Mouse (Mus musculus) forebrain, embryonic 12.5 days (tissue): Measurements from ENCODE around the gene Xpnpep2. TPM values are rescaled to one million over a fixed set of nuclear protein-coding genes. Genes with fewer than 3 reads are reported as not detected.

ENCODE experiments used
- ATAC-seq: fragments of 200-750 bp; cut with Nextera tagmentation; 2 replicates; pipeline ENCODE4 v1.8.0; 2017; ENCODE audit warnings: moderate TSS enrichment; ENCODE audit not compliant: low FRiP score
- H3K27ac ChIP-seq: fragments of 300-500 bp; sonication (generic); 2 replicates; pipeline ENCODE4 v1.5.1; 2016; ENCODE audit warnings: mild to moderate bottlenecking
- H3K27me3 ChIP-seq: fragments of 300-500 bp; sonication (generic); 2 replicates; pipeline ENCODE4 v1.6.1; 2016; ENCODE audit warnings: mild to moderate bottlenecking
- H3K36me3 ChIP-seq: fragments of 300-500 bp; sonication (generic); replicated peaks from 2 replicates; pipeline ENCODE4 v1.6.1; 2016; ENCODE audit warnings: mild to moderate bottlenecking
- H3K4me1 ChIP-seq: fragments of 300-500 bp; sonication (generic); 2 replicates; pipeline ENCODE4 v1.6.1; 2016
- H3K4me2 ChIP-seq: fragments of 300-500 bp; sonication (generic); 2 replicates; pipeline ENCODE4 v1.6.1; 2016; ENCODE audit warnings: mild to moderate bottlenecking, moderate library complexity
- H3K4me3 ChIP-seq: fragments of 300-500 bp; sonication (generic); replicated peaks from 2 replicates; pipeline ENCODE4 v1.5.1; 2016; ENCODE audit warnings: mild to moderate bottlenecking
- H3K9ac ChIP-seq: fragments of 300-500 bp; sonication (generic); 2 replicates; pipeline ENCODE4 v1.6.1; 2016; ENCODE audit warnings: mild to moderate bottlenecking
- H3K9me3 ChIP-seq: fragments of 300-500 bp; sonication (generic); 2 replicates; pipeline ENCODE4 v1.6.1; 2016
- WGBS: fragments of 180-500 bp; shearing (Covaris S2); methylation state at CpG from one replicate; pipeline ENCODE4 v1.1.7; 2016; 5-methylcytosine and 5-hydroxymethylcytosine counted together
- polyA plus RNA-seq: library from polyadenylated mRNA; unstranded; fragments of >200 nt; fragmentation: Nextera tagmentation; extraction: Ambion mirVana; gene quantifications from 2 replicates; pipeline ENCODE4 v1.2.1, GENCODE M21; 2016

The Xpnpep2 gene
- polyA plus RNA-seq, 1 experiment from 2014 or later: 1.2 TPM

DNA sequence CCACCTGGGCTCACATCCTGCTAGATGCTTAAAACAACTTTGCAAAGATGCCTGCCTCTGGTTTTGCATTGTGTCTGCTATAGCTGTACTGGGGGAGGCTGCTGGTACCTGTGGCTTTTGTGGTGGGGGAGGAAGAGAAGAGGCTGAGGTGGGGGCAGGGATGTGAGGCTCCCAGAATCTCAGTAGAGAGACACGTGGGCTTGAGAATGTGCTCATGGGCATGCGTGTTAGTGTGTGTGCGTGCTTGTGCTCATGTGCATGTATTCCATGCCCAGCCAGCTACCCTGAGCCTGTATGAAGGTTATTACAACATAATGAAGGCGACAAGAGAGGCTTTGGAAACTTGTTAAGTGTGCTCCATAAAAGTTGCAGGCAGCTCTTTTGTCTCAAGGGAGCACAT lies 28.4 kb downstream of the Xpnpep2 start:
- Histone ChIP-seq H3K36me3 (no peaks in the 10 kb centered on the region), H3K4me2 (no peak overlapping the region), H3K4me3 (no peak overlapping the region), H3K27ac (no peak overlapping the region), H3K27me3 (no peaks in the 10 kb centered on the region), H3K4me1 (peaks cover 14% of the 10 kb centered on the region), H3K9me3 (no peaks in the 10 kb centered on the region), H3K9ac (no peak overlapping the region)
- WGBS: 89% methylated on average over 4 of the region's 4 CpGs
- ATAC-seq: no peak

DNA sequence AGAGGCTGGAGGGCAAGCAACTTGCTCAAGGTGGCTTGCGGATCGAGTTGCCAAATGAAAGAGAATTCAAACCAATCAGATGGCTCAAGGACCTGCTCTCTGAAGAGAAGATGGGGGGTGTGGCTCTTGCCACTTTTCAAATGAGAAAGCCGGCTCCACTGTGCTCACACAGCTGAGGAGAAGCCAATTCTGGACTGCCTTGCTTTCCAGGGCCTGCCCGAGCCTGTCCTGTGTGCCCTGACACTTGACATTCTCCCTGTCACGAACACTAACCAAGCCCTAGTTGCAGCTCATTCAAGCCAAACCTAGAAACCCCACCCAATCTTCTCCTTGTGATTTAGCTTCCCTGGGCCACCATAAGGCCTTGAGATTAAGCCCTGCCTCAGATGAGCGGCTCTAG lies 29.5 kb downstream of the Xpnpep2 start:
- H3K4me1 ChIP-seq: peaks cover 14% of the 10 kb centered on the region
- H3K27me3 ChIP-seq: no peaks in the 10 kb centered on the region
- no peaks in the 10 kb centered on the region for H3K36me3 ChIP-seq
- no peak overlapping the region for H3K27ac ChIP-seq
- no peak overlapping the region for H3K4me3 ChIP-seq
- ATAC-seq: no peak
- WGBS: 61% methylated on average over 6 of the region's 6 CpGs
- no peaks in the 10 kb centered on the region for H3K9me3 ChIP-seq
- H3K4me2 ChIP-seq: no peak overlapping the region
- H3K9ac ChIP-seq: no peak overlapping the region

DNA sequence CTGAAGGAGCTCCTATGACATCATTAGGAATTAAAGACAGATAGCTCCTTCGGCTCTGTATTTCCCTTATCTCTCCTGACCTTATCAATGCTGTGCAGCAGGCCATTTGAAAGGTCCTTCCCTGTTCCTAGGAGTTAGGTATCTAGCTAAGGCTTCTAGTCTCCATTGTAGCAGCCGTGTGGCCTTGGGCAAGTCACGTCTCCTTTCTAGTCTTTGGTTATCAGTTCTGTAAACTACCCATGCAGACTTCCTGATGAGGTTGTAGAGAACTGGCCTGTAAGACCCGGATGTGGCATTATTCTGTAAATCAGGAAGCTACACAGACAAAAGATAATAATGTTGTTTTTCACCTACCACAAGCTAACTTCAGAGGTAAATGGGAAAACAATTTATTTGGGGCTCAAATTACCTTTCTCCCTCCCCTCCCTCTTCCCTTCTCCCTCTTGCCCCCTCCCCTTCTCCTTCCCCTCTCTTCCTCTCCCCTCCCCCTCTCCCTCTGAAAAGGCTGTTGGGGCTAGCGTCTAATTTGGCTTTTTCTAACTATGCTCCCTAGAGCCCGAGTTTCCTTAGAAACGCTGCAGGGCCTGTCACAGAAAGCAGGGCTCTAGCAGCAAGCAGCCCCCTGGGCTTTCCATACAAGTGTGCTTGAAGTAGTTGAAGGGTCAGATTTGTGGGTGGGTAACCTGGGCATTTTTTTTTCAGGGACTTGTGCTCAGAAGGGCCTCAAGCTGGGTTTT lies 30.2 kb downstream of the Xpnpep2 start:
- Histone ChIP-seq H3K4me2 (0 out of 2 replicates have a peak overlapping the region, but pooled peaks have one; percentile 19), H3K4me3 (no peak overlapping the region), H3K27ac (0 out of 2 replicates have a peak overlapping the region, but pooled peaks have one; percentile 19), H3K9ac (no peak overlapping the region), H3K36me3 (no peaks in the 10 kb centered on the region), H3K27me3 (no peaks in the 10 kb centered on the region), H3K9me3 (no peaks in the 10 kb centered on the region), H3K4me1 (peaks cover 14% of the 10 kb centered on the region)
- ATAC-seq: peak; percentile 53; the same call in 1 of the 2 replicates
- 52% methylated on average over 7 of the region's 7 CpGs for WGBS

DNA sequence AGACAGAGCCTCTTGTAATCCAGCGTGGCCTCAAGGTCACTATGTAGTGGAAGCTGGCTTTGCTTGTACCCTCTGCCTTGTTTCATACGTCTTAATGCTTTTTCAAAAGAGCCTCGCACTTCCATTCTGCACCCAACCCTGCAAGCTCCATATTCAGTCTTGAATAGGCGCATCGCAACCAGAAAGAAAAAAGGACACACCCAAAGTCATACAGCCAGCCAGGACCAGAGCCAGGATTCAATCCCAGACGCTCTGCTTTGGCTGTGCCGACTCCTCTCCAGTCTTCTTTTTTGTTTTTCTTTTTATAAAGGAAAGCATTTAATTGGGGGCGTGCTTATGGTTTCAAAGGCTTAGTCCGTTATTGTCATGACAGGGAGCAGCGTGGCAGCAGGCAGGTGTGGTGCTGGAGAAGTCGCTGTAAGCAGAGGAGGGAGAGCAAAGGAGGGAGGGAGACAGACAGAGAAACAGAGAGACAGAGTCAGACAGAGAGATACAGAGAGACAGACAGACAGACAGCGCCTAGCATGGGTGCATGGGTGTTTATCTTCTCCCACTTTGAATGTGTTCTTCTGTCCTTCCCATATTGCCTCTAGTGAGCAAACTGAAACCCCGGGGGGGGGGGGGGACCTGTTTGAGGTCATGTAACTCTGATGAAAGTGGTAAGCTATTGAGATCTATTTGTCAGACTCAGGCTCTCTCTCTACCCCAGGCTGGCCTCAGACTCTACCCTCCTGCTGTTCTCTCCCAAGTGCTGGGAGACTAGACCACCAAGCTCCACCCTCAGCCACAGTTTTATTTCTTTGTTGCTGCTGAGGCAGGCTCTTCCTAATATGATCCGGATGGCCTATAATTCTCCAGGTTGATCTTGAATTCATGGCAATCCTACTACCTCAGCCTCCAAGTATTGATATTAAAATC lies 31.1 kb downstream of the Xpnpep2 start:
- Histone ChIP-seq H3K36me3 (no peaks in the 10 kb centered on the region), H3K9ac (no peak overlapping the region), H3K4me3 (no peak overlapping the region), H3K9me3 (no peaks in the 10 kb centered on the region), H3K27ac (0 out of 2 replicates have a peak overlapping the region, but pooled peaks have one; percentile 19), H3K27me3 (no peaks in the 10 kb centered on the region), H3K4me1 (peaks cover 14% of the 10 kb centered on the region), H3K4me2 (peak overlapping the region; percentile 19; the same call in 1 of the 2 replicates)
- peak; percentile 61; the same call in 1 of the 2 replicates for ATAC-seq
- 29% methylated on average over 14 of the region's 14 CpGs for WGBS

DNA sequence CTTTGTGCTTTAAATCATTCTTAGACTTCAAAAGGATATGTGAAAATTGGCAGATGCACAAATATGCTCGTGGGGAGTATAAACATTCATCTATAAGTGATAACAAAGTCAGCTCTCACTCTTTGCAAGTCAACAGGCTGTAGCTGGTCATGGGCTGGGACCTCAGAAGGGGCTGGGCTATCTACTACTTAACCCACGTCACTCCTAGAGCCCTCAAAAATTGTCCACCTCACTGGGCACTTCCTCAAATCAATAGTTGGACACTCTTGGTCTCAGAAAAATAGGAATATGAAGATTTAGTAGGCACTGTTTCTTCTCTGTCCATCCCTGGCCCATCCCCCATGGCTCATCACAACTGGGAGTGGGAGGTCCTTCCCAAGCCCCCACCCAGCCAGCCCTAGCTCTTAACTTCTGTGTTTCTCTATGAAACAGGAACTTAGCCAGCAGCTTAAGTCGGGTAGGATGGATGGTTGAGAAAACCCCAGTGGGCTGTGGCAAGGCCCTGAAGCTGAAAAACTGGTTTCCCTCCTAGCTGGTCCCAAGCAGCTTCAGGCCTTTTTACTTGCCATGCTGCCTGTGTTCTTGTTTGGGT lies 31.9 kb downstream of the Xpnpep2 start:
- no peak for ATAC-seq
- no peaks in the 10 kb centered on the region for H3K36me3 ChIP-seq
- 63% methylated on average over 3 of the region's 3 CpGs for WGBS

DNA sequence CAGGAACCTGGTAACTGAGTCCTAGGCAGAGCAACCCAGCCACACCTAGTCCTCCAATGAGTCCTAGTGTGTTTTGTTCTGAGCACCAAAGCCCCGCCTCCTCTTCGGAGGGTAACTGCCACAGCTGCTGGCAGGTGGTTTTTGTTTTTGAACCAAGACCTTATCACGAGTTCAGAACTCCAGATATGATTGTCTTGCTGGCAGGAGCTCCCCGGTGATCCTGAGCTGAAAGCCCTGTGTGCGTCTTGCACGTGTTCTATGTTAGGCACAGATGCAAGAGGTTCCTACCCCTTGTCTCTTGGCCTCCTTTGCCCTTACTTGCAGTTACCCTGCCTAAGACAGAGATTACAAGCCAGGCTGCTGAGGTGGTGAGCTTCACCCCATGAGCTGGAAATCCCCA lies 33.0 kb downstream of the Xpnpep2 start:
- 78% methylated on average over 6 of the region's 6 CpGs for WGBS
- no peak overlapping the region for H3K4me3 ChIP-seq
- ATAC-seq: no peak
- no peak overlapping the region for H3K4me2 ChIP-seq
- no peak overlapping the region for H3K27ac ChIP-seq
- no peaks in the 10 kb centered on the region for H3K36me3 ChIP-seq
- H3K4me1 ChIP-seq: peaks cover 14% of the 10 kb centered on the region
- no peak overlapping the region for H3K9ac ChIP-seq
- no peaks in the 10 kb centered on the region for H3K27me3 ChIP-seq
- no peaks in the 10 kb centered on the region for H3K9me3 ChIP-seq

More for the DNA sequence above, 31.9 kb downstream of the Xpnpep2 start:
- H3K4me2 ChIP-seq: no peak overlapping the region
- H3K4me3 ChIP-seq: no peak overlapping the region
- H3K9me3 ChIP-seq: no peaks in the 10 kb centered on the region
- H3K27ac ChIP-seq: no peak overlapping the region
- peaks cover 14% of the 10 kb centered on the region for H3K4me1 ChIP-seq
- no peaks in the 10 kb centered on the region for H3K27me3 ChIP-seq
- no peak overlapping the region for H3K9ac ChIP-seq

DNA sequence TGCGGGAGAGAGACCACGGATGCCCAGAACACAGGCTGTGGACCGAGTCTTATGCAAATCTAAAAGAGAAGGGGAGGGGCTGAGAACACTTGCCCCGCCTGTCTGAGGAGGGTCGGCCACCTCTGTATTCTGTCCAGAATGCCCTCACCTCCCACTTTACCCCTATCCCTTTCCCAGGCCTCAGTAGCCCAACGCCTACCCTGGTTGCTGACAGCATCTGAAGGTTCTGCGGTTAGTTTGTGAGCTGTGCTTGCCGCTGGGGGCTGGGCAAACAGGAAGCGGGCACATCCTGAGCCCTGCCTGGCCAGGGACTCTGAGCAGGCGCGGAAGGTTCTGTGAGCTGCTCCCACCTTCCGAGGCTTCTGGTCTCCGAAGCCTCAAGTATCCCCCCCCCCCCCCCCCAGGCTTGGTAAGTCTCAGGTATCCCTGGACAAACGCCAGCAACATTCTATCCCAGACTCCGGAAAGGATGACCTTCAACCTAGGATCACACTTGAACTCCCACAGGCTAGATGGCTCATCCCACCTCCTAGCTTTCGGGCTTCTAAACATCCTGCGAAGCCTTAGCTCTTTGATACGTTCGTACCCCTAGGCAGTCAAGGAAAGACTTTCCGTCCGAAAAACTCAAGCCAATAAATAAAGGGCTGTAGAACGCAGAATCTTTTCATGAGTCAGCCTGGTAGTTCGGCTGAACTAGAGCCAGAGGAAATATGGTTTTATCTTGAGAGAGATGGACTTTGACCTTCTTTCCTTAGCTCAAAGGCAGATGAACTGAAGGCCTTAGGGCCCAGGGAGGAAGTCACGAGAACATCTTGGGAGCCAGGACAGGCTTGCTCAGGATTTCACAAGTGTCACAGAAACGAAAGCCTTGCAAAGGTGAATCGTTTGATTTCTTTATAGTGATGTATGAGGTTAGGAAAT lies 35.1 kb downstream of the Xpnpep2 start:
- Histone ChIP-seq H3K27ac (no peak overlapping the region), H3K4me2 (peak overlapping the region; percentile 1; the same call in 1 of the 2 replicates), H3K9me3 (no peaks in the 10 kb centered on the region), H3K27me3 (no peaks in the 10 kb centered on the region), H3K4me3 (no peak overlapping the region), H3K36me3 (no peaks in the 10 kb centered on the region), H3K9ac (no peak overlapping the region), H3K4me1 (peaks cover 11% of the 10 kb centered on the region)
- WGBS: 64% methylated on average over 23 of the region's 26 CpGs
- no peak for ATAC-seq

DNA sequence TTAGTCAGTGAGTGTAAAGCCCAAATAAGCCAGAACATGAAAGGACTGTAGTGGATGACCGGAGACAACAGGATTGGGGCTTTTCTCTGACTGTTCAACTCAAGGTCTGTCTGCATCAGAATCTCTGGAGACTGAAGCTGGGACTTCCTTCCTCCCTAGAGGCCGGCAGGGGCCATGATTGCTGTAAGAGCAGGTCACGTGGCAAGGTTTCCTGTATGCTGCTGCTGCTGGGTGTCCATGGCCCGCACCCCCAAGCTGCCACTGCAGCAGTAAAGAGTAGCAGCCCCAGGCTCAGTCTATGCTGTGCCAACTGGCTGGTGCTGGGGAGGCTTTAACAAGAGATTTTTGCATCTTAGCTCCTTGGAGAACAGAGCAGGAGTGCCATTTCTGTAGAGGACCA lies 37.7 kb downstream of the Xpnpep2 start, which contains the start of gene Sash3:
TSS of gene Sash3 (plus strand) at position 175 of the 400 bp plus-strand sequence.
- no peaks in the 10 kb centered on the region for H3K36me3 ChIP-seq
- no peak within 1 kb of the TSS for H3K9ac ChIP-seq
- no peaks in the 10 kb centered on the region for H3K27me3 ChIP-seq
- no peaks in the 10 kb centered on the region for H3K9me3 ChIP-seq
- H3K4me3 ChIP-seq: no peak within 1 kb of the TSS
- H3K4me2 ChIP-seq: no peak within 1 kb of the TSS
- 94% methylated on average over 4 of the region's 4 CpGs for WGBS
- H3K27ac ChIP-seq: no peak within 1 kb of the TSS
- no peak for ATAC-seq
- no peaks in the 10 kb centered on the region for H3K4me1 ChIP-seq

DNA sequence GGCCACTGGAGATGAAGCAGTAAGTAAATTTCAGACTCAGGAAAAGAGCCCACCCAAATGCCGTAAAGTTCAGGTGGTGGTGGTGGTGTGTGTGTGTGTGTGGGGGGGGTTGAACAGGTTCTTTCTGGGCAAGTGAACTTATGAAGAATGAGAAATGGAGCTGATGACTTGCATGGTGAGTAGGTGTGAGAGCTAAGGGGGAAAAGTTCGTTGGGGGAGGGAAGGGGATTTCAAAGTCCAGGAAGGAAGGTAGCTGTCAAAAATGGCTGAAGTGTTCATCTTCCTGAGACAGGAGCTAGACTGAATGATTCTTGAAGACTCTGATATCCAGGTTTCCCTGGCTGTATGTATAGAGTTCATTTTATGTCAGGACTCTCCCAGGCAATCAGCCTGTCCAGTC lies 38.7 kb downstream of the Xpnpep2 start:
- Histone ChIP-seq H3K9me3 (no peaks in the 10 kb centered on the region), H3K4me3 (no peak overlapping the region), H3K4me1 (no peaks in the 10 kb centered on the region), H3K27ac (no peak overlapping the region), H3K4me2 (no peak overlapping the region), H3K9ac (no peak overlapping the region), H3K36me3 (no peaks in the 10 kb centered on the region), H3K27me3 (no peaks in the 10 kb centered on the region)
- ATAC-seq: no peak
- WGBS: 75% methylated on average over 2 of the region's 2 CpGs

DNA sequence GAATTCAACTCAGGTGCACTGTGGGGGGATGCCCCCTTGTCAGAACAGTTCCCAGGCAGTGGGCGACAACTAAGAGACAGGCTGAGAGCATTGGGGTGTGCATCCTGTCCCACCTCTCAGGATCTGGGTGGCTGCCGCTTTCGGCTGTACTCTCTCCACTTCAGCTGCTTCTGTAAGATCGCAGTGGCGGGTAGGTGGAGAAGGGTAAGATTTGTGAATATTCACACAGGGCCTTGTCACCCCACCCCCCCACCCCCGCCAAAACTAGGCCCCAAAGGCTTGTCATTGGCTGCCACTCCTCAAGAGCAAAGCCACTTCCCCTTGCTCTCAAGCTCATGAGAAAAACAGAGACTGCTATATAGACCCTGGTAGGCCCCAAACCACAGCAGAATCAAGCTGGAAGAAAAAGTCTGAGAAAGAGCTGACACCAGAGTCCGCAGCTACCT lies 39.2 kb downstream of the Xpnpep2 start:
- Histone ChIP-seq H3K27ac (no peak overlapping the region), H3K4me3 (no peak overlapping the region), H3K9me3 (no peaks in the 10 kb centered on the region), H3K9ac (no peak overlapping the region), H3K27me3 (no peaks in the 10 kb centered on the region), H3K36me3 (no peaks in the 10 kb centered on the region), H3K4me1 (no peaks in the 10 kb centered on the region), H3K4me2 (no peak overlapping the region)
- WGBS: 89% methylated on average over 7 of the region's 7 CpGs
- ATAC-seq: no peak

DNA sequence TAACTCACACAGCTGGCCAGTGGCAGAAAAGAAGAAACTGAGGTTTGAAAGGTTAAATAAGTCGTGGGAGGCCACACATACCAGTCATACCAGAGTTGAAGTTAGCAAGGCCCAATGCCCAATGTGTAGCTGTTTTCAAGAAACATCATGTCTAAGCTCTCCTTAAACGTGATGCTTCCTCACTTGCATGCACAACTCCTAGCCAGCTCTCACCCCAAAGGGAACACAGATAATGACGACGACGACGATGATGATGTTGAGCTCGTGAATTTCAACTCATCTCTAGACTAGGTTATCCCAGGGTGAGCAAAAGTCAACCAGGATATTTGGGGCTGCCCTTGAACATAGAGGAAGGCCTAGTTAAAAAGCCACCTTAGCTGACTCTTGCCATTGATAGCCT lies 43.6 kb downstream of the Xpnpep2 start:
- 72% methylated on average over 7 of the region's 7 CpGs for WGBS
- Histone ChIP-seq H3K4me2 (no peak overlapping the region), H3K9ac (no peak overlapping the region), H3K27ac (no peak overlapping the region), H3K36me3 (no peaks in the 10 kb centered on the region), H3K4me3 (no peak overlapping the region), H3K4me1 (peaks cover 3% of the 10 kb centered on the region; the same call in 1 of the 2 replicates), H3K9me3 (no peaks in the 10 kb centered on the region), H3K27me3 (no peaks in the 10 kb centered on the region)
- ATAC-seq: no peak
